Mouse (Mus musculus): ENCODE measurements around the gene Mfsd6. TPM values are rescaled to one million over a fixed set of nuclear protein-coding genes. Genes with fewer than 3 reads are reported as not detected.

Mfsd6 gene
- polyA plus RNA-seq, 1 experiment from 2014 or later: 0.51 TPM

Other genes starting within 250 kb of the Mfsd6 start
- gene Nab1, start 226.8 kb downstream of the Mfsd6 start, polyA plus RNA-seq (2015; fragmentation: Nextera tagmentation; extraction: Ambion mirVana): 15.5 and 18.2 TPM in 2 replicates
- gene Nemp2, start 96.8 kb downstream of the Mfsd6 start, polyA plus RNA-seq (2015; fragmentation: Nextera tagmentation; extraction: Ambion mirVana): 1.3 and 1.4 TPM in 2 replicates
- 5.2 and 5.8 TPM in 2 replicates for gene Inpp1, start 90.2 kb upstream of the Mfsd6 start, polyA plus RNA-seq (2015; fragmentation: Nextera tagmentation; extraction: Ambion mirVana)
- gene Hibch, start 117.5 kb upstream of the Mfsd6 start, polyA plus RNA-seq (2015; fragmentation: Nextera tagmentation; extraction: Ambion mirVana): 13.8 and 15.9 TPM in 2 replicates